16 mouse cellular contexts compared by ENCODE assay signal in the genomic region with DNA sequence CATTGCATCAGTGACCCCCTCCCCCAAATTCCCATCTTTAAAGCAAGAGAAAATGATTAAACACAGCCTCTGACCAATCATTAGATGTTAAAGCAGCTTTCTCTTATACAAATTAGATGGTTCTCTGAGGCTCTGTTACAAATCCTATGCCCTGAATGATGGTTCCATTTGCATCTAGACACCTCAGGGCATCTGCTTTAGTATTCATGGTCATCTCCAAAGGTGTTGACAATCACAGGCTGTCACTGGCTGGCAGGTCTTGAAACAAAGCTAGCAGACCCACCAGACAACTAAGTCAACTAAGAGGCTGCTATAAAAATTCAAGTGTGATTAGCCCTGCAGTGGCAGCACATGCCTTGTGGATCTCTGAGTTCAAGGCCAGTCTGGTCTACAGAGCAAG. TPM values are rescaled to one million over a fixed set of nuclear protein-coding genes. Genes with fewer than 3 reads are reported as not detected.
"Had no signal": no experiment of that assay in that cellular context is flagged by ENCODE, and none has a peak within 500 bp of the region (broad histone marks: within the 10 kb centered on the region; RNA-seq: fewer than 3 reads in every experiment).

No protein-coding gene starts in this region.

- DNase-seq: kidney, adult 8-10 months; kidney, postnatal 25 days; layer of hippocampus, adult 9-11 months; layer of hippocampus, postnatal 36 days; lung, adult 18-20 months; retina, postnatal 1 day; right cerebral cortex, postnatal 14 days; thymus, adult 2 months; thymus, postnatal 36 days had no signal

- H3K4me3 ChIP-seq: limb, embryonic 13.5 days; midbrain, embryonic 12.5 days; myocyte; neural tube, embryonic 12.5 days; stomach, embryonic 15.5 days had no signal

- H3K27me3 ChIP-seq: limb, embryonic 13.5 days; midbrain, embryonic 12.5 days; neural tube, embryonic 12.5 days; stomach, embryonic 15.5 days had no signal

- H3K4me2 ChIP-seq: limb, embryonic 13.5 days; midbrain, embryonic 12.5 days; neural tube, embryonic 12.5 days; stomach, embryonic 15.5 days had no signal

- H3K36me3 ChIP-seq: midbrain, embryonic 12.5 days; neural tube, embryonic 12.5 days had no signal

- H3K9ac ChIP-seq: limb, embryonic 13.5 days; liver, embryonic 14.5 days; midbrain, embryonic 12.5 days; neural tube, embryonic 12.5 days; stomach, embryonic 15.5 days had no signal

- H3K9me3 ChIP-seq: limb, embryonic 13.5 days; midbrain, embryonic 12.5 days; neural tube, embryonic 12.5 days; stomach, embryonic 15.5 days had no signal

- H3K27ac ChIP-seq: liver, embryonic 14.5 days; midbrain, embryonic 12.5 days; neural tube, embryonic 12.5 days; stomach, embryonic 15.5 days had no signal

RNA-seq across cellular contexts. Expression of gene Bcar1, which starts 46.0 kb away (rescaled TPM):
- total RNA-seq: megakaryocyte-erythroid progenitor cell, adult 5-6 weeks had no signal
